Mouse (Mus musculus) liver, adult 2 months (tissue): ENCODE measurements around the gene Cd207.

ENCODE experiments used
- CTCF ChIP-seq: fragments of 200-500 bp; IDR thresholded peaks from 2 replicates; pipeline ENCODE4 v1.5.1; 2011; ENCODE audit warnings: low read depth, low read length, control low read depth
- POLR2A ChIP-seq: fragments of 200-500 bp; IDR thresholded peaks from 2 replicates; pipeline ENCODE4 v1.6.1; 2011; ENCODE audit warnings: low read length, control low read depth; ENCODE audit not compliant: insufficient read depth; ENCODE audit errors: extremely low read depth

DNA sequence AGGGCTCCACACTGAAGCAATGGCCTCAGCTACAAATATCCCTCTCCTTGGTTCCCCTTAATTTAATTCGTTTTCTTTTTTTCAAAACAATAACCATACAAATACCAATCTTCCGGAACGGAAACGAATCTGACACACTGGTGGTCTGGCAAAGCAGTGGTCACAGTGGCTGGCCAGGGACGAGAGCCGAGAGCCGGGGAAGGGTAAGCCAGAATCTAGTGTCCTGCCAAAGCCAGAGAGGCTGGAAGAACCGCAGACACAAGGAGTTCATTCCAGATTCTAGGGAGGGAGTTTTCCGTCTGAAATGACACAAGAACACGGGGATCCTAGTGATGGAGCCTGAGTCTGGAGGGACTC is 26.0 kb upstream of the Cd207 start:
- no peak for TF ChIP-seq CTCF
- no peak for TF ChIP-seq POLR2A
